Mouse (Mus musculus): ENCODE data around the gene Ttf2.

GRCm38 (mm10) chr3:100969176-100969917 is at the start of gene Ttf2:
- TF ChIP-seq POLR2A (IDR thresholded peaks at IDR 0.05; ENCODE audit: low read depth, low read length) (no peak), CTCF (IDR thresholded peaks at IDR 0.05; ENCODE audit: extremely low read depth, insufficient read depth, insufficient read length, insufficient replicate concordance) (no peak)
